Mouse (Mus musculus) MEL (cell line): ENCODE measurements around the gene Stk26. TPM values are rescaled to one million over a fixed set of nuclear protein-coding genes. Genes with fewer than 3 reads are reported as not detected.

ENCODE experiments used
- DNase-seq: peaks from one replicate; pipeline ENCODE4 v3.0.0; 2011; ENCODE audit warnings: low read depth, low spot score
- H3K27ac ChIP-seq: 2 replicates; pipeline ENCODE4 v1.5.1; 2012; ENCODE audit warnings: low read depth, mild to moderate bottlenecking, control low read depth, low read length, moderate library complexity; ENCODE audit not compliant: control insufficient read depth
- H3K27me3 ChIP-seq, 2 experiments: fragments of 150-350 bp in 1 of 2; sonication (generic) in 1 of 2; 2 replicates each; pipeline ENCODE4 v1.6.1; 2012; ENCODE audit warnings: low read length in 2 of 2, mild to moderate bottlenecking in 2 of 2, improper control_type of control experiment in 1 of 2, moderate library complexity in 1 of 2; ENCODE audit not compliant: insufficient read depth in 2 of 2, control insufficient read depth in 1 of 2
- H3K36me3 ChIP-seq, 2 experiments: 2 replicates each; pipeline ENCODE4 v1.6.1; 2012 to 2014; ENCODE audit warnings: low read length in 2 of 2, improper control_type of control experiment in 1 of 2, inconsistent platforms in 1 of 2, mild to moderate bottlenecking in 1 of 2; ENCODE audit not compliant: insufficient read depth in 2 of 2, control insufficient read depth in 1 of 2
- H3K4me1 ChIP-seq, 2 experiments: fragments of 150-350 bp in 1 of 2; sonication (generic) in 1 of 2; 2 replicates each; pipeline ENCODE4 v1.6.1; 2012; ENCODE audit warnings: low read length in 2 of 2, improper control_type of control experiment in 1 of 2, mild to moderate bottlenecking in 1 of 2; ENCODE audit not compliant: insufficient read depth in 2 of 2, control insufficient read depth in 1 of 2
- H3K4me3 ChIP-seq, 2 experiments: fragments of 150-350 bp in 1 of 2; sonication (generic) in 1 of 2; 2 replicates each; pipeline ENCODE4 v1.5.1; 2012; ENCODE audit warnings: low read depth in 2 of 2, low read length in 2 of 2, mild to moderate bottlenecking in 2 of 2, moderate library complexity in 2 of 2, control low read depth in 1 of 2, improper control_type of control experiment in 1 of 2; ENCODE audit not compliant: control insufficient read depth in 1 of 2, insufficient read depth in 1 of 2
- H3K79me2 ChIP-seq: 2 replicates; pipeline ENCODE4 v1.6.1; 2012; ENCODE audit warnings: mild to moderate bottlenecking, low read length, moderate library complexity; ENCODE audit not compliant: control insufficient read depth, poor library complexity, insufficient read depth
- H3K9ac ChIP-seq: 2 replicates; pipeline ENCODE4 v1.6.1; 2012; ENCODE audit warnings: low read depth, mild to moderate bottlenecking, control low read depth, low read length, moderate library complexity; ENCODE audit not compliant: control insufficient read depth, poor library complexity, severe bottlenecking
- H3K9me3 ChIP-seq: fragments of 150-350 bp; sonication (generic); replicated peaks from 2 replicates; pipeline ENCODE4 v1.6.1; 2012; ENCODE audit warnings: mild to moderate bottlenecking, low read length, improper control_type of control experiment, moderate library complexity; ENCODE audit not compliant: insufficient read depth
- CHD2 ChIP-seq: IDR thresholded peaks from 2 replicates; pipeline ENCODE4 v1.6.1; 2011; ENCODE audit warnings: low read length, improper control_type of control experiment
- CTCF ChIP-seq, 3 experiments: IDR thresholded peaks in 2 of 3; conservative IDR thresholded peaks in 1 of 3; 2 replicates each; pipeline ENCODE4 v1.5.1; 2011 to 2012; ENCODE audit warnings: low read length in 3 of 3, low read depth in 2 of 3, mild to moderate bottlenecking in 2 of 3, improper control_type of control experiment in 1 of 3, inconsistent platforms in 1 of 3, mixed read lengths in 1 of 3, moderate library complexity in 1 of 3; ENCODE audit not compliant: control insufficient read depth in 1 of 3, insufficient read depth in 1 of 3, poor library complexity in 1 of 3, severe bottlenecking in 1 of 3
- ETS1 ChIP-seq: IDR thresholded peaks from 2 replicates; pipeline ENCODE4 v1.6.1; 2012; ENCODE audit warnings: low read depth, mild to moderate bottlenecking, inconsistent platforms, low read length, improper control_type of control experiment, moderate library complexity
- JUND ChIP-seq: IDR thresholded peaks from 2 replicates; pipeline ENCODE4 v1.6.1; 2011; ENCODE audit warnings: low read depth, mild to moderate bottlenecking, improper control_type of control experiment, low read length
- MAFK ChIP-seq: IDR thresholded peaks from 2 replicates; pipeline ENCODE4 v1.6.1; 2011; ENCODE audit warnings: low read depth, mild to moderate bottlenecking, low read length, improper control_type of control experiment, borderline replicate concordance
- MAX ChIP-seq: IDR thresholded peaks from 2 replicates; pipeline ENCODE4 v1.6.1; 2011; ENCODE audit warnings: low read length, improper control_type of control experiment
- MXI1 ChIP-seq: IDR thresholded peaks from 2 replicates; pipeline ENCODE4 v1.6.1; 2011; ENCODE audit warnings: mild to moderate bottlenecking, low read depth, low read length, improper control_type of control experiment
- MYB ChIP-seq: IDR thresholded peaks from 2 replicates; pipeline ENCODE4 v1.6.1; 2011; ENCODE audit warnings: mild to moderate bottlenecking, low read depth, low read length, improper control_type of control experiment
- NELFE ChIP-seq: IDR thresholded peaks from 2 replicates; pipeline ENCODE4 v1.6.1; 2011; ENCODE audit warnings: low read depth, low read length, improper control_type of control experiment
- POLR2A ChIP-seq, 2 experiments: IDR thresholded peaks; 2 replicates each; pipeline ENCODE4 v1.6.1; 2011 to 2012; ENCODE audit warnings: low read length in 2 of 2, mild to moderate bottlenecking in 2 of 2, control low read depth in 1 of 2, improper control_type of control experiment in 1 of 2, low read depth in 1 of 2, moderate library complexity in 1 of 2; ENCODE audit not compliant: control insufficient read depth in 1 of 2, insufficient read depth in 1 of 2, poor library complexity in 1 of 2
- POLR2AphosphoS5 ChIP-seq: IDR thresholded peaks from 2 replicates; pipeline ENCODE4 v1.6.1; 2012; ENCODE audit warnings: low read depth, borderline replicate concordance, mild to moderate bottlenecking, inconsistent platforms, low read length, moderate library complexity, mixed read lengths
- SIN3A ChIP-seq: IDR thresholded peaks from 2 replicates; pipeline ENCODE4 v1.6.1; 2012; ENCODE audit warnings: low read length, improper control_type of control experiment, inconsistent platforms
- TBP ChIP-seq: IDR thresholded peaks from 2 replicates; pipeline ENCODE4 v1.8.0; 2011; ENCODE audit warnings: low read depth, low read length, improper control_type of control experiment
- ZC3H11A ChIP-seq: IDR thresholded peaks from 2 replicates; pipeline ENCODE4 v1.6.1; 2012; ENCODE audit warnings: low read depth, mild to moderate bottlenecking, inconsistent platforms, low read length, improper control_type of control experiment
- ZMIZ1 ChIP-seq: IDR thresholded peaks from 2 replicates; pipeline ENCODE4 v1.6.1; 2012; ENCODE audit warnings: low read depth, mild to moderate bottlenecking, inconsistent platforms, low read length, improper control_type of control experiment, moderate library complexity
- polyA plus RNA-seq, 2 experiments: library from polyadenylated mRNA; stranded (reverse) in 1 of 2; unstranded in 1 of 2; fragments of >175 nt in 1 of 2; fragments of >200 nt in 1 of 2; gene quantifications; 2 replicates each; pipeline versions ENCODE4 v1.2.1 to v1.2.4; 2012; ENCODE audit warnings: low replicate concordance in 2 of 2, low read depth in 1 of 2; ENCODE audit not compliant: insufficient read length in 2 of 2, insufficient read depth in 1 of 2, missing spikeins in 1 of 2
- total RNA-seq: library from RNA; depleted of rRNA; stranded (reverse); fragments of 300-350 nt; gene quantifications from 2 replicates; pipeline ENCODE4 v1.2.3, GENCODE M21; 2012; rRNA removed

The Stk26 gene
- total RNA-seq: 8.0 and 8.7 TPM in 2 replicates
- polyA plus RNA-seq: 10 to 100 TPM in 1 of 2 experiments, not detected in 1; 10.6 TPM

DNA sequence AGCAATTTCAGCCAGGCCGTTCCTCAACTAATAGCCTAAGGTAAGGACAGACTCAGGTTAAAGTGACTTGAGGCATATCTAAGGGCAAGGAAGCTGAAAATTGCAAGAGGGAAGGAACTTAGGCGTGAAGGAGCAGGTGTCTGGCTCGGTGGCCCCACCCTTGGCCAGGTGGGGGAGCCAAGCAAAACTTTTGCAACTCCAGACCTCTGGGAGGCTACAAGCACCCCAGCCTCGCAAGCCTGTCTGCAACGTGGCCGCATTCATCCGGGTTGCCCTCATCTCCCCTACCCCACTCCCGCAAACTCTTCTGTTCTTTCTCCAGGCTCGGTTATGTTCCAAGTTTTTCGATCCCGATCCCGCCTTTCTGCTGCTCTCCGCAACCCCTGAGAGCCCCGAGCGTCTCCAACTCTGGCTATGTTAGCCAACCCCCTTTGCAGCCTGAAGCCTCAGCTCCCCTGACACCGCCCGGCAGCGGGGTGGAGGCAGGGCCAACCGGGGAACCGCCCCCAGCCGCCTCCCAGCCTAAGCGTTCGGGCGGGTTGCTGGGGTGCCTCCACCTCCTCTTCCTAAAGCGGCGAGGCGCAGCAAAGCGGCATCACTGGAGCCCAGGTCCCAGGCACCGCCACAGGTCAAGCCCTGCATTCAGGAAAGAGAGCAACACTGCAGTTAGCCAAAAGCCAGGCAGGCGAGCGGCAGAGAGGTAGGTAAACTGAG is at the start of gene Stk26:
Gene Stk26, plus strand, starts transcription at position 201 of the 714 bp plus-strand sequence.
- DNase-seq: peak; percentile 83

DNA sequence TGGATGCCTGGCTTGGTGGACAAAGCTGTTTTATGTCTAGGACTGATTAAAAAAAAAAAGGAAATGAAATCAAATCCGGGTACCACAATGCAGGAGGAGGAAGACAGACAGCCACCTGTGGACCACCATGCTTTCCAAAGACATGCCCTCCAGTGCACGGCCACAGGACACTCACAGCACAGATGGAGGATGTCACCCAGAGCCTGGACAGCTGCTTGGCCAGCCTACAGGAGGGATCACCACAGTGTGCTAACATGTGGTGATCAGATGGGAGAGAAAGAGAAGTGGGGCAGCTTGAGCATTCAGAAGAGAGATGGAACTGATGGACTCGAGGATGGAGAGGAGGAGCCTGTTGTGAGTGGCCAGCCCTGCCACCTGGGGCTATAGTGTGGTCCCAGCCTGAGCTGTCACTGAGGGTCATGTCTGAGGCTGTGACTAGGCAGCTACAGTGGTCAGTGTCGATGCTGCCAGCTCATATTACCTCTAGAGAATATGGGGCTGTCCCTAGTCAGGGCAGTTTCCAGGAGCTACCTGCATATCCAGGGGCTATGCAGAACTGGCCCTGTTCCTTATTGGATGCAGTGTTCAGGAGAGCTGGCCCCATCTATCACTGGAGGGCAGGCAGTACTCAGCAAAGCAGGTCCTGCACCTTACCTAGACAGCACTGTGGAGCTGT is 47.7 kb upstream of the Stk26 start:
- Histone ChIP-seq H3K27me3 (no peaks in the 10 kb centered on the region), H3K36me3 (no peaks in the 10 kb centered on the region; a peak in 1 of 4 replicates), H3K9me3 (no peaks in the 10 kb centered on the region), H3K4me1 (peaks cover 0 to 2% of the 10 kb centered on the region in 2 experiments; a peak in 1 of 4 replicates), H3K79me2 (no peaks in the 10 kb centered on the region), H3K27ac (no peak overlapping the region), H3K4me3 (no peak overlapping the region), H3K9ac (no peak overlapping the region)
- DNase-seq: no peak
- TF ChIP-seq ZMIZ1 (no peak), JUND (no peak), MAFK (no peak), ZC3H11A (no peak)

More for the DNA sequence above, at the start of gene Stk26:
- H3K27me3 ChIP-seq: no peaks in the 10 kb centered on the region
- no peaks in the 10 kb centered on the region for H3K9me3 ChIP-seq
- H3K79me2 ChIP-seq: no peaks in the 10 kb centered on the region
- H3K27ac ChIP-seq: peak within 1 kb of the TSS; percentile 16; the same call in 1 of the 2 replicates
- 0 out of 2 replicates have a peak, but pooled peaks have one; percentile 28 for TF ChIP-seq SIN3A
- no peak for TF ChIP-seq TBP
- TF ChIP-seq MAX: 0 out of 2 replicates have a peak, but pooled peaks have one; percentile 10
- TF ChIP-seq POLR2AphosphoS5: no peak
- TF ChIP-seq MXI1: 0 out of 2 replicates have a peak, but pooled peaks have one; percentile 43
- peak in 1 of 2 experiments; percentile 45; a peak in 1 of 4 replicates for TF ChIP-seq POLR2A (IDR thresholded peaks at IDR 0.05; ENCODE audit: control insufficient read depth in 1 of 2, insufficient read depth in 1 of 2, low read depth in 1 of 2, low read length in 2 of 2, poor library complexity in 1 of 2)
- TF ChIP-seq MYB: no peak
- TF ChIP-seq CTCF (IDR thresholded peaks at IDR 0.05 in 2 of 3, conservative IDR thresholded peaks at IDR 0.05 in 1 of 3; ENCODE audit: control insufficient read depth in 1 of 3, insufficient read depth in 1 of 3, low read depth in 2 of 3, low read length in 3 of 3, poor library complexity in 1 of 3, severe bottlenecking in 1 of 3): peak in 1 of 3 experiments; percentile 21; a peak in 2 of 6 replicates
- TF ChIP-seq CHD2: no peak
- peak; percentile 45; the same call in 1 of the 2 replicates for TF ChIP-seq NELFE
- TF ChIP-seq ETS1: 0 out of 2 replicates have a peak, but pooled peaks have one; percentile 13
- H3K4me3 ChIP-seq: peak within 1 kb of the TSS; percentile 62 to 94
- H3K9ac ChIP-seq: peak within 1 kb of the TSS; percentile 68
- H3K36me3 ChIP-seq: no peaks in the 10 kb centered on the region
- H3K4me1 ChIP-seq: no peaks in the 10 kb centered on the region; a peak in 1 of 4 replicates
